Mouse (Mus musculus) midbrain, embryonic 16.5 days (tissue): ENCODE results near the gene Ccdc60. TPM values are rescaled to one million over a fixed set of nuclear protein-coding genes. Genes with fewer than 3 reads are reported as not detected.

Experiments used
- ATAC-seq: fragments of 200-750 bp; cut with Nextera tagmentation; 2 replicates; pipeline ENCODE4 v1.8.0; 2017; ENCODE audit warnings: moderate TSS enrichment
- H3K27ac ChIP-seq: fragments of 300-500 bp; sonication (generic); 2 replicates; pipeline ENCODE4 v1.5.1; 2014; ENCODE audit warnings: mild to moderate bottlenecking, low read length, mixed read lengths
- H3K27me3 ChIP-seq: fragments of 300-500 bp; sonication (generic); 2 replicates; pipeline ENCODE4 v1.6.1; 2014; ENCODE audit warnings: low read depth, low read length, mixed read lengths; ENCODE audit not compliant: control insufficient read depth, insufficient read depth
- H3K36me3 ChIP-seq: fragments of 300-500 bp; sonication (generic); 2 replicates; pipeline ENCODE4 v1.6.1; 2014; ENCODE audit warnings: mild to moderate bottlenecking, low read length, moderate library complexity, mixed read lengths; ENCODE audit not compliant: control insufficient read depth, insufficient read depth
- H3K4me1 ChIP-seq: fragments of 300-500 bp; sonication (generic); 2 replicates; pipeline ENCODE4 v1.6.1; 2014; ENCODE audit warnings: mild to moderate bottlenecking, low read length, mixed read lengths; ENCODE audit not compliant: control insufficient read depth, insufficient read depth
- H3K4me2 ChIP-seq: fragments of 300-500 bp; sonication (generic); 2 replicates; pipeline ENCODE4 v1.6.1; 2014; ENCODE audit warnings: mild to moderate bottlenecking, low read length, mixed read lengths
- H3K4me3 ChIP-seq: fragments of 300-500 bp; sonication (generic); 2 replicates; pipeline ENCODE4 v1.5.1; 2014; ENCODE audit warnings: low read depth, mild to moderate bottlenecking, low read length, moderate library complexity, mixed read lengths
- H3K9ac ChIP-seq: fragments of 300-500 bp; sonication (generic); 2 replicates; pipeline ENCODE4 v1.6.1; 2014; ENCODE audit warnings: low read depth, low read length, mixed read lengths
- H3K9me3 ChIP-seq: fragments of 300-500 bp; sonication (generic); replicated peaks from 2 replicates; pipeline ENCODE4 v1.6.1; 2014; ENCODE audit warnings: mild to moderate bottlenecking, low read length, mixed read lengths; ENCODE audit not compliant: control insufficient read depth, poor library complexity, severe bottlenecking
- WGBS: fragments of 180-500 bp; shearing (Covaris S2); extraction: QIAGEN DNeasy Blood & Tissue Kit; methylation state at CpG from one replicate; pipeline ENCODE4 v1.1.7; 2014; 5-methylcytosine and 5-hydroxymethylcytosine counted together
- polyA plus RNA-seq: library from polyadenylated mRNA; unstranded; fragments of >200 nt; fragmentation: Nextera tagmentation; extraction: Ambion mirVana; gene quantifications from 2 replicates; pipeline ENCODE4 v1.2.1, GENCODE M21; 2015

The Ccdc60 gene
- polyA plus RNA-seq, 1 experiment from 2014 or later, result 3.1 TPM

DNA sequence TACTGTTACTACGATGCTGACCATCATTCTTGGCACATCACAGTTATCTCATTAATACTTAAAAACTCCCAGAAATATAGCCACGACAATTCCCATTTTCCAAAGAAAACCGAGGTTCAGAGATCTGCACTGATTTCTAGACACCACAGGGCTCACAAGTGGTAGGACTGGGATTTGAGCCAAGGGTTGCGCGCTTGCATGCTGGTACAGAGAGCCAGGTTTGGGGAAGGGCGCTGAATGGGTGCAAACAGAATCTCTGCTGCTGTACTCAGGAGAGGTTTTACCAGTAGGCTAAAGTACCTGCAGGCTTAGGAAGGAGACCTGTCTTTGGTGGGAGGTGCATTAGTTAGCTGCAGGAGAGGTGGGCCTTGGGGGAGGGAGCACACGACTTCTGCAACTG is 207.2 kb downstream of the Ccdc60 start:
- Histone ChIP-seq H3K27ac (no peak overlapping the region), H3K4me1 (peaks cover 3% of the 10 kb centered on the region; the same call in 1 of the 2 replicates), H3K9ac (no peak overlapping the region), H3K27me3 (peaks cover 22% of the 10 kb centered on the region), H3K9me3 (no peaks in the 10 kb centered on the region), H3K36me3 (no peaks in the 10 kb centered on the region), H3K4me3 (no peak overlapping the region), H3K4me2 (no peak overlapping the region)
- 76% methylated on average over 7 of the region's 7 CpGs for WGBS
- ATAC-seq, result no peak

DNA sequence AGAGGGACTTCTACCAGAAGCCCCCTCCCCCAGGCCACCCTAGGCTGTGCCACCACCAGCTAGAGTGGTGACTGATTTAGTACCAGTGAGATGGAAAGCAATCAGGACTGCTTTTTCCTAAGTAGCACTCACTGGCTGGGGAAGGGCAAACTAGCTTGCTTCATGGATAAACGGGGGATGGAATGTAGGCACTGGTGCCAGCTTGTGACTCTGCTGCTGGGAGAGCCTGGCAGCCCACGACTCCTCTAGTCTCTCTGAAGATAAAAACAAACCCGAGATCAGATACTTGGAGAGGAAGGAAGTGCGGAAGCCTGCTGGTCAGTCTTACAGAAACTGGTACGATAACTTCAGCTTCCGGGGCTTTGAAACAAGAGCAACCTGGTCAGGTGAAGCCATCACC is 208.0 kb downstream of the Ccdc60 start:
- H3K9ac ChIP-seq, result no peak overlapping the region
- ATAC-seq, result no peak
- no peak overlapping the region for H3K4me3 ChIP-seq
- no peak overlapping the region for H3K4me2 ChIP-seq
- H3K27me3 ChIP-seq, result peaks cover 22% of the 10 kb centered on the region
- H3K4me1 ChIP-seq, result peaks cover 3% of the 10 kb centered on the region; the same call in 1 of the 2 replicates
- H3K9me3 ChIP-seq, result no peaks in the 10 kb centered on the region
- 65% methylated on average over 6 of the region's 6 CpGs for WGBS
- H3K27ac ChIP-seq, result no peak overlapping the region
- no peaks in the 10 kb centered on the region for H3K36me3 ChIP-seq

Other genes with a start within 250 kb of the Ccdc60 start
- not detected in 2 replicates for gene Tmem233, start 205.7 kb downstream of the Ccdc60 start, polyA plus RNA-seq
- 3.7 and 4.2 TPM in 2 replicates for gene Hspb8, start 133.9 kb upstream of the Ccdc60 start, polyA plus RNA-seq